Mouse (Mus musculus): ENCODE measurements around the gene Prm1.

- TF ChIP-seq HCFC1 (IDR thresholded peaks at IDR 0.05; ENCODE audit: borderline replicate concordance, insufficient read depth, low read length) (no peak), ZC3H11A (IDR thresholded peaks at IDR 0.05; ENCODE audit: borderline replicate concordance, low read depth, low read length) (no peak), MAFK (IDR thresholded peaks at IDR 0.05; ENCODE audit: insufficient read depth, low read depth, low read length) (no peak), CHD2 (IDR thresholded peaks at IDR 0.05; ENCODE audit: low read depth, low read length) (no peak), ZNF384 (IDR thresholded peaks at IDR 0.05; ENCODE audit: low read depth, low read length) (no peak)
Observed at GRCm38 (mm10) chr16:10756168-10756567, 49.5 kb downstream of the Prm1 start.

Data from ES-E14 (cell line).